Mouse (Mus musculus) adipocyte (in vitro differentiated cells): Measurements from ENCODE around the gene Pgpep1.

Source experiments
- DNase-seq: peaks from one replicate; pipeline ENCODE4 v3.0.0-alpha.2; 2016; ENCODE audit warnings: low spot score

Gene Pgpep1

DNA sequence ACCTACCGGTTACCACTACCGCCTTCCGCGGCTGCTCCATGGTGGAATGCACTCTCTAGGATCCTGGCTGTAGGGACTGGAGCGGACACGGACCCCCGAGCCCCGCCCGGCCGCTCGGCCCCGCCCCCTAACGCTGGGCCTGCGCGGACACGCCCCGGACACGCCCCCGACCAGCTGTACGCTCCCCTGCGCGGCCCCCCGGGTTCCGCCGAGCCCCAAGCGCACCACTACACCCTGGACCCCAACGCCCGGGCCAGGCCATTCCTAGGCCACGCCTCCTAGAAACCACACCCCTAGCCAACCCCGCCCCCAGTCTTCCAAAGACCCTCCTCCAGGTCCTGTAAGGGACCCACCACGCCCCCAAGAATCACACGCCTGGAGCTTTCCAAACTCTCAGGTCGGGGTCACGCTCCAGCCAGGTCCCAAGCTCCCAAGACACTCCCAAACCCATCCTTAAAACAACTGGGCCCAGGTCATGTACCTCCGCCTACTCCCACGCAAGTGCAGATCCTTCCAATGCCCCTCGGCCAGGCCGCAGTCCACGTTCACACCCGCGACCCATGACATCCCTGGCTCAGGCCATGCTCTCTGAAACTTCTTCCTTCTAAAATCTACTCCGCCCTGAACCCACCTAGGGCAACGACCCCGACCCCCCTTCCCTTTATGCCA is 450 bp downstream of the Pgpep1 start:
- peak; percentile 86 for DNase-seq

DNA sequence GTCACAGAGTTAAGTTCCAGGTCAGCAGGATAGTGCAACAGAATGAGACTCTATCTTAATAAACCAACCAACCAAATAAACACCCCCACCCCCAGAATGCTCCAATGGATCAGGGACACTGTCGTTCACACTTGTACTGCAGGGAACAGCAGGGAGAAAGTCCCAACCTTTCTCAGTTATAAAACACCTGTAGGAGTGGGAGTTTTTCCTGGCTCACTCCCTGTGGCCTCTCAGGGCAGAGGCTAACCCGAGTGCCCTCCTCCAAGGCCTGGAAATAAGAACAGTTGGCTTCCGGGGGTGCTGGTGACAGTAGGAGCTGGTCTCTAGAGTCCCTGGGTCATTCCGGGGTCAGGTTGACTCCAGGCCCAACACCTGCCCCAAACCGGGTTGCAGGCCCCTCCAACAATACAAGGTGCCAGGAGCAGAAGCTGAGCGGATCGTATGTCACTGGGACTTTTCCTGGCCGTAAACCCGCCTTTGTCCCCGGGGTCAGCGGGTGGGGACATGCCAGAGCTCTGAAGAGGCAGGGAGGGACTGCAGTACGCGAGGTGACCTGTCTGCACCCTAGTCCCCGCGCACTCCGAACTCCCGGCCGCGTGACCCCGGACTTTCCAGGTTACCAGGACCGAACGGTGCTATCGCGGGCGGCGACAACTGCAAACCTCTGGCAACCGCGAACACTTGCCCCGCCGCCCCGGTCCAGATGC is 1.1 kb downstream of the Pgpep1 start:
- no peak for DNase-seq

DNA sequence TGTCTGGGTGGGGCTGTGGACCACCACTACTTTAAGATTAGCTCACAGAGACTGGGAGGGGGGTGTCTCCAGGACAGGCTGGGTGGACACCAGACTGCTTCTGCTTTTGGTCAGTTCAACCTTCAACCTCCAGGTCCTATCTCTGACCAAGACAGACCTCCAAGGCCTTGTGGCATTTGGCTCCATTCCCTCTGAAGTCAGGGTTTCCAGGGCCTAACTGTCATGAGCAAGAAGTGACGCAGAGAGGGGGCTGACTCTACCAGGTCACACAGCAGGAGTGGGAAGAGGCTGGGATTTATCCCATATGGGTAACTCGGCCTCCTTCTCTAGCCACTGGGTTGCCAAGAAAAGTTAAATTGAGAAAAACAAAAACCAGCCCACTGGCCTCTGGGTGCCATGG is 2.4 kb downstream of the Pgpep1 start:
- DNase-seq: no peak

DNA sequence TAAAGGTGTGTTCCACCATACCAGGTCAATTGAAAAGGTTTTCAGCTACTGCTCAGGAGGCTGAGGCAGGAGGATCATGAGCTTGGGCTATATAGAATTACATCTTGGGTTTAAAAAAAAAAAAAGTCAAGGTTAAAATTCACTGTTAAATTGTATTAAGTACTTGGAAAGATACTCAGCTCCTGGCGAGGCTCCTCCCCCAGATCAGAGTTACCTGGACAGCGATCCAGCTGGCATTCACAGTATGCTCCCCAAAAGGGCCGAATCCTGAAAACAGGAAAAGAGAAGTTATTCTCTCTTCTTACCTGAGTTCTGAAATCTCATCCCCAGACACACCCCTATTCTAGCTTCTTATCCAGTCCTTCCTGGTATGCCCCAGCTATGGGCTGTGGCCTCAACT is 3.0 kb downstream of the Pgpep1 start:
- no peak for DNase-seq

DNA sequence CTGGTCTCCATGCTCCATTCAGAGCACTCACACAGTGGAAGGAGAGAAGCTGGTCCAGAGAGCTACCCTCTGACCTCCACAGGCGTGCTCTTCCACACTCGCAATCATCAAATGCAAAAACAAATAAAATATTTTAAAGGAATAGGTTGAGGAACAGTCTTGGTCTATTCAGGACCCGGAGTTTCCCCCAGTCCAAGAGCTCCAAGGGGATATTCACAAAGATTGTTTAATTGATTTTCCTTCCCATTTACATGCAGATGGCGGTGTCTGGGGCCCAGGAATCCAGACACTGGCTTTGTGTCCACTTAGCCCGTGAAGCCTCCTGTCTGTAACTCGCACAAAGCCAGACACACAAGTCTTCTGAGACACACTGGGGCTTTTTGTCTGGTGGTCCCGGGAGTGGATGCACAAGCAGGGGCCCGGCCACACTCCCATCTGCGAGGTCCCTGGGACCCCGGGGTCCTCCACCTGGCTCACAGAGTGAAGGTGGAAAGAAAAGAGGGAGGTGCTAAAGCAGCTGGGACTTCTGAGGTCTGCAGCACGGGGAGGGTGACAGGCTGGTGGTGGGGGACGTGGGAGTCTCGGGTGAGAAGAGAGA is 3.9 kb downstream of the Pgpep1 start:
- no peak for DNase-seq

DNA sequence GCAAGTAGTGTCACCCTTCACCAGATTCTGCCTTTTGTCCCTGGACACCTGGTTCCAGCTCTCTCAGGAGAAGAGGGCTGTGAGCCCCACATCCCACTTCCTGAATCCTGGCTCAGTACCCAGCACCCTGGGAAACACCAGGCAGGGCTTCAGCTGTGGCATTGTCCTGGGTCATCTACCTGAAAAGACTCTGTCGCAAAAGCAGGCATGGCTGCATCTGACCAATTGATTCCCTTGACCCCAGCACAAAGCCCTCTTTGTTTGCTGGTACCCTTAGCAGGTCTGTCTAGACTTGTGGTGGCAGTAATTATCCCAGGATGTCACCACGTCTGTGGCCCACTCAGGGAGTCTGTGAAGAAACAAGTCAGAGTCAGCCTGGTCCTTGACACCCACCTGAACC is 4.7 kb downstream of the Pgpep1 start:
- DNase-seq: no peak

DNA sequence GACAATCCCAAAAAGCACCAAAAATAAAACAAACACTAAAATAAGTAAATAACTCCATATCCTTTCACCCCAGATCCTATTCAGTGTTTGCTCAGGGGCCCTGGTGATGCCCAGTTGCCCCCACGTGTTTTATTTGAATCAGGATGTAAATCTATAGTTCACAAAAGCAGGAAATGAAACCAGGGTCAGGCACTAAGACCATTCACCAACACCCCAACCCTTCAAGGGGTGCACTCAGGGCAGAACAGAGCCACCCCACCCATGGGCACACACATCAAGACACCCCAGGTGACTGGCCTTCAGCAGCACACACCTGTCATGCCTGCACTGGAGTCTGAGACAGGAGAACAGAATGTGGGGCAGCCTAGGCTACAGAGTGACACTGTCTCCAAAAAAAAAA is 6.1 kb downstream of the Pgpep1 start:
- no peak for DNase-seq

DNA sequence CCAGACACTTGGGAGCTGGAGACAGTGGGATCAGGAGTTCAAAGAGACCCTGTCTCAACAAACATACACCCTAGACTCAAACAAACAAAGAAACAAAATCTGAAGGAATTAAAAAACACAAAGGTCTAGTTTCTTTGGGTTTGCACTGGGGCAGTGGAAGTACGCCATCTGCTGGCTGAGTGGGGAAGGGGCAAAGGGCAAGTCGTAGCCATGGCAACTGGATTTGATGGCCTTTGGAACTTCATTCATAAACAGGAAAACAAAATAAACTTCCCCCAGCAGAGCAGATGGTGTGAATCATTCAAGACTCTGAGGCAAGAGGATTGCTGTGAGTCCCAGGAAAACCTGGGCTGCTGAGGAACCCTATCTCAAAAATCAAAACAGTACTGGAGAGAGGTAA is 7.0 kb downstream of the Pgpep1 start:
- DNase-seq: peak; percentile 89

DNA sequence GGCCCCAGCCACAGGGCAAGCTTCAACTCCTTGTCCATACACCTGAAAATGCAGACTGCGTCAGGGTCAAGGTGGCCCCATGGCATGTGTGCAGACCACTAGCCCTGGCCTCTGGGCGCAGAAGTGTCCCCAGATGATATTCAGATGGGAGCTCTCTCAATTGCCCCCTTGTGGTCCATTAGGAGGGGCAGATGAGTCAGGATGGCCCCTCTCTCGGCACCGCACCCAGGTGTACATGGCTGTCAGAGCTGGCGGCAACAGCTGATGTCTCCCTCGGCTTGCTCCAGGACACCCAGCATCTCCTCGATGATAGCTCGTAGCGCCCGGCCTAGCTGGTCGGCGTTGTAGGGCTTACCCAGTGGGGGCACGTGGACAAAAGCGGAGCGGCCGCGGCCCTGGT is 9.8 kb downstream of the Pgpep1 start:
- no peak for DNase-seq

DNA sequence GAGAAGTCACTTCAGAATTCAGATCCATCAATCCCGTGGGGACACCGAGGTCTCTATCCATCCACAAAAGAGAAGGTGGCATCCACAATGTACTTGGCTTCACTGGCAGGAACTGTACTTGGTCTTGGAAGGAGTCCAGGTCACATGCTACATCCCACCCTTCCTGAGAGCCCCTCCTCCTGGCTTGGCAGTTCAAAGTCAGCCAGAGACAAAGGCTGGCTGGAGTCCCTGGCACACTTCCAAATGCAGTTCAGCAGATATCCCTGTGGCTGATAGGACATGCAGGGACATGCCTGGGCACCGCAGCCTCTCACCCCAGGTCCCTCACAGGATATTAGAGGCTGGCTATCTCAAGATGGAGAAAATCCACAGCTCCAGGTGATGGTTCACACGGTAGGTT is 10.9 kb downstream of the Pgpep1 start:
- peak; percentile 65 for DNase-seq

DNA sequence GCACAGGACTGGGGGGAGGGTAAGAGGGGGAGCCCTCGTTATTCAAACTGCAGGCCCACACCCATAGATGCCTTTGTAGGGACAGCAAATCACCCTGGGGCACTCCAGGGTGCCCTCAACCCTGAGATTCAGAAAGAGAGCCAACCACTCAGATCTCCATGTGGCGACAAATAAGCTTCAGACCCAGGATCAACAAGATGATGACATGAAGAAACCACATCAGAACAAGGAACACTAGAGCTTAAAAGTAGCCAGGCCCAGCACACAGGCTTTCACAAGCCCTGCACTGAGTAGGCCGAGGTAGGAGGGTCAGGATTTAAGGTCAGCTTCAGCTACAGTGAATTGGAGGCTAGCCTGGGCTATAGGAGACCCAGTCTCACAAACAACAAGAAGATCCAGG is 11.3 kb downstream of the Pgpep1 start:
- no peak for DNase-seq

DNA sequence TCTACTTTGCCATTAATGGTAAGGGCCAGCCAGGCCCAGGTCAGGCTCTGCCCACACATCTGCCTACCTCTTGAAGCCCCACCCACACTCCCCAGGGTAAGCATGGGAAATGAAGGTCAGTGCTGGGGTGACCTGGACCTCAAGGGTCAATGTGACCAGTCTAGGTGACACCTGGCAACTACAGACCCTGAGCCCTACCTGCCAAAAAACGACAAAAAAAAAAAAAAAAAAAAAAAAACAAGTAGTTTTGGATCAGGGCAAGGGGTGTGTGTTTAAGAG is 12.1 kb downstream of the Pgpep1 start:
- no peak for DNase-seq

DNA sequence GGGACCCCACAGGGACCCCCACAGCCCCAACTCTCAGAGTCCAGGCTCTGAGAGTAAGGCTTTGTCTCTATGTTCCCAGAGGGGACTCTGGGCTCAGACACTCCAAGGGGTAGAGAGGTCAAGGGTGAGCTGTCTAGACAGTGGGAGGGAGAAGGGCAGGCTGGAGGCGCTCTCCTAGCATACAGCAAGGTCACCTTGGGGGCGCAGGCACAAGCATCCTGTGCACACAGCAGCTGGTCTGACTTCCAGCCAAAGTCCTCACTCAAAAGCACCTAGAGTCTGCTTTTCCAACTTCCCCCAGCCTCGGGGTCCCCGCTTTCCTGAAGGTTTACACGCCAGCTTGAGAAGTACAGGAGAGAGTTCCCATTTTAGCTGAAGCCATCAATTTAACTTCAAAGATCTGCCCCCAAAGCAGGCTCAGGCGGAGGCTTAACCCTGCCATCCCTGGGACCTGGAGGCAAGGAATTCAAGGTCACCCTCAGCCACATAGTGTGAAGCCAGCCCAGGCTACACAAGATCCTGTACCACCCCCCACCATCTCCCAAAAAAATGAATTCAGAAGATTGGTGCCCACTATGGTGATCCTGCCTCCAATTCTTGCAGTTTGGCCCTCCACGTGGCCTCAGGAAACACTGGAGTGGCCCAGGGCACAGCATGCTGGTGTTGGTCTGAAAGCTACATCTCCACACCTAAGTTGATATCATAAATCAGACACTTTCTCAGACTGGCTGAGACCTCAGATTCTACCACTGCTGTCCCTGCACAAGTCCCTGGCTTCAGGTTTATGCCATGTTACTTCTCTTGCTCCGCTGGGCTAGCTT is 12.6 kb downstream of the Pgpep1 start:
- no peak for DNase-seq

DNA sequence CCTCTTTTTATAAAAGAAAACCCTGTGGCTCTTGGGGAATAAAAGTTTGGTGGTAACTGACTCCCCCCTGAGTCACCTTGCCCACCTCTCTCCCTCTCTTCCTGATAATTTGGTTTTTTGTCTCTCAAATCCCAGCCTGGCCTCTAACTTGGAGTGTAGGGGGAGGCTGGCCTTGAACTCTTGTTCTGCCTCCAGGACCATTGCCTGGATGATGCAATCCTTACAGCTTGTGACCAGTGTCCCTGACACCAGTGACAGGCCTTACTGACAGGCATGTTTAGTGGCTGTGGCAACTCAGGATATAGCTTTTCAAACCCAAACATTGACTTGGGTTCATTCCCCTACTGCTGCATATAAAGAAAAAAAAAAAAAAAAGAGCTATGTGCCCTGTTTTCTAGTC is 13.4 kb downstream of the Pgpep1 start:
- peak; percentile 44 for DNase-seq

DNA sequence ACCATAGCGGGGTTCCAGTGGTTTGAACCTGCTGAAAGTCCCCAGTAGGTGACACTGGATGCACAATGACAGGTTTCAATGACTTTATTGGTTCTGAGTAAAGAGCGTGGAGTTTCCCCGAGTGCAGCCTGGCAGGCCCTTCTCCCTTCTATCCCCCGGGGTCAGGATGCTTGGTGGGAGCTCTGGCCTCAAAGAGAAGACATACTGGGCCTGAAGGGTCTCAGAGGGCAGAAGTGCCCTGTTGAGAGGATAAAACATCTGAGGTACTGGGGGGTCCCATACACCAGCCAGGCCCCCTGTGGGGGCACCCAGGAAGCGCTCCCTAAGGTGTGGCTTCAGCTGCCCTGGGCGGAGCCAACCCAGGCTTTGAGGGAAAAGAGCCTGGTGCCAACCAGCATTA is 13.8 kb downstream of the Pgpep1 start:
- no peak for DNase-seq

DNA sequence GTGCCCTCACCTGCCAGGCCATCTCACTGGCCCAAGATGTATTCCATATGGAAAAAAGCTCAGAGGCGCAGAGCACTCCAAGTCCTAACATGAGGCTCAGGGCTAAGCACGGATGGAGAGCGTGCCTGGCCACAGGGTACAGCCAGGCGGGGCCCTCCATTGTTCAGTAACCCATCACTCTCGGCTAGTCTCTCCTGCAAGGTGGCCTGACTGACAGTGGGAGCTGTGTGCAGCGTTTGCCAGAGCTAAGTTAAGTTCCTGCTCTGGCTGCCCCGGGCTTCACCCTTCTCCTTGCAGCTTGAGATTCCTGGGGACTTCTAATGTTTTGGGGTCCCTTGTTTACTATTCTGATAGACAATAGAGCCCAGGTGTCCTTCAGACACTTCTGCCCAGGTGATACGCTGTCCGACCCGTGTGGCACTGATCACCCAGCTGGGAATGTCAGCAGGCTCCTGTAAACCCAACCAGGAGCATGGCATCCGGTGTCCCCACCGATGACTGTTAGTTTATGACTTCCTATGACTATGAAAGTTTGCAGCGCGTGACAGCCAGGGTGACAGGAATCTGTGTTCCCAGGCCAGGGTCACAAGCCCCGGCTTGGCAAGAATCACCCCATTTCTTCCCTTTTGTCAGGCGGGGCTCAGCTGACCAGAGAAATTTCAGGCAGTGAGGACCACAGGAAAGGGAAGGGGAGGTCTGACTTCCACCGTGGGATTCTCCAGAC is 14.5 kb downstream of the Pgpep1 start:
- DNase-seq: no peak

DNA sequence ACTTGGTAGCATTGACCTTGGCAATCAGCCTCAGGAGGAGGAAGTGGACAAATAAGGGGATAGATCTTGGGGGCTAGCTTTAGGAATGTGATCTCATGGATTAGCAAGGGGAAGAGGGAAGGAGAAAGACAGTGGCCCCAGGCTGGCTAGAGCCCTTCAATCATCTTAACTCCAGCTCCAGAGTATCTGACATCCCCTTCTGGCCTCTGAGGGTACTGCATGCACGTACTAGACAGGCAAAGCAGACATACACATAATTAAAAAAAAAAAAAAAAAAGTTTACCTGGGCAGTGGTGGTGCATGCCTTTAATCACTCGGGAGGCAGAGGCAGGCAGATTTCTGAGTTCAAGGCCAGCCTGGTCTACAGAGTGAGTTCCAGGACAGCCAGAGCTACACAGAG is 16.1 kb downstream of the Pgpep1 start:
- DNase-seq: no peak

DNA sequence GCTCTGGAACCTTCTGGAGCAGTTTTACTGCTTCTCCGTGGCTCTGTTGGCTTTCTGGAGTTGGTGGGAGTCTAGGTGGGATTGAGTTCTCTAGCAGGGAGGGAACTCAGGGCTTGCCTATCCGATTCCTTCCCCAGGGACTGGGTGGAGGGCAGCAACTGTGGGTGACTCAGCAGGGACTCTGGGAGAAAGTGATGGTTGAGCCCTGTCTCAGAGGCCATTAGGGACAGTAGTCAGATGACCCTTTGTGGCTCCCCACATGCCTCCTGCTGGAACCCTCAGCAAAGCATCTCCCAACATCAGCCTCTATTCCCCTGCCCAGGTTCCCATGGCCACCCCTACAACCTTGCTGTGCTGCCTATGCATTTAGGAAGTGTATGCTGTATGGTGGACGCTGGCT is 17.2 kb downstream of the Pgpep1 start:
- DNase-seq: no peak

DNA sequence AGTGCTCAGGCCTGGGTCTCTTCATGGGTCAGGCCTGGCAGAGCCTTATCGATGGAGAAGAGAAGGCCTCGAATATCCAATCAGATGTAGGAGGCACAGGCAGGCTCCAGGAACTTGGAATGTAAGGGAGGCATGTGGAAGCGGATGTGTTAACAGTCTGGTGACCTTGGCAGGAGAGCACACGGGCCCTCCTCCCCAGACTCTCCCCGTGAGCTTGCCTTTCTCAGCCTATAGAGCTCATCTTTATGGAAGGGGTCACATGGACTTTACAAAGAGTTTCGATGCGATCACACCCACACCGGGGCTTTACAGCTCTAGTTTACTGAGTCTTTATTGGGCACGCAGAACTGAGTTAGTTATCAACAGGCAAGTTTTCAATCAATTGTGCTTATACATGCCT is 21.4 kb downstream of the Pgpep1 start:
- DNase-seq: no peak

DNA sequence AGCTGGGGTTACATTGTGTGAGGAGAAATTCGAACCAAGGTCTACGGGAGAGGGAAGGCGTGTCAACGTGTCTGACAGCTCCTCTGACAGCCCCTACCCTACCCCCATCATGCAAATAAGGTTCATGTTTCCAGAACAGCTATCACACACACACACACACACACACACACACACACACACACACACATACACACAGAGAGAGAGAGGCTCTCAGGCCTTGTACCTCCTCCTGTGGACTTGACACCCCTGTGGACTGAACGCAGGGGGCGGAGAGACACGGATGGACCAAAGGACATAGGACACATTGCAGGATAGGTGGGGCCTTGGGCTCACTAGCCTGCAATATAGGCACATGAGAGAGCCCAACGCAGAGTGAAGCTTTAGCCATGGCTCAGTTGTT is 23.4 kb downstream of the Pgpep1 start:
- DNase-seq: no peak

DNA sequence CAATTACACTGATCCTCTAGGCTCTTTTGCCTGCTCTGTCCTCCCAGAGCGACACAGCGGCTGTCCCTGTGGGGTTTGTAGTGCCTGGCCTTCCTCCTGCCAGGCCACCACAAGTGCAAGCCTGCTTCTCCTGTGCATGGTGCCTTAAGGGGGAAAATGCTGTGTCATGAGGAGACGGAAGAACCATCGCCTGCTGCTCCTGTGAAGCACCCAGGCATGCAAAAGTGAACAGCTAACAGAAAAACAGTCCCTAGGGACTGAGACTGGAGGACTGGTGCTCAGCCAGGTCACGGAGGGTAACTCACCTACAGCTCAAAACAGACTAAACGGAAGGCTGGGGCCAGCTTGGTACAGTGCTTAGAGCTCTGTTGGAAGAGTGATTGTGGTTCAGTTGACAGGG is 24.7 kb downstream of the Pgpep1 start:
- no peak for DNase-seq

DNA sequence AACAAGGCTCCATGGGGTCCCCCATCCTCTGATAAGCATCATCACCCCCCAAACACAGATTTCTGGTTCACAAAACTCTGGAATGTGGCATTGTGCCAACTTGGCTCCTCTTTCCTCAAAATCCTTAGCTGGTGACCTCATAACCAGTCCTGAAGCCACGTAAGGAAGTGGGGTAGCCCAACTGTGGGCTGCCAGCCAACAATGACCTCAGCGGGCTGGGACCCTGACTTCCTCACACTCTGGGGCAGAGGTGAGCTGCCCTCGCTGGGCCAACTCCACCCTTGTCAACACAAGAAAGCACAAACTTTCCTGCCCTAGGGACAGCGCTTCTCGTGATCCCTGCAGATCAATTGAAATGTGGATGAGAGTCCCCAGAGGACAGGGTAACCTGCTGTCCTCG is 26.1 kb downstream of the Pgpep1 start:
- peak; percentile 63 for DNase-seq
